Mouse (Mus musculus) kidney, adult 2 months (tissue): ENCODE measurements around the gene Scarb1.

Experiments used
- CTCF ChIP-seq: fragments of 200-500 bp; conservative IDR thresholded peaks from 2 replicates; pipeline ENCODE4 v1.5.1; 2011; ENCODE audit warnings: low read depth, mild to moderate bottlenecking, control low read depth, low read length, moderate library complexity, mixed read lengths; ENCODE audit not compliant: insufficient read depth, insufficient read length
- POLR2A ChIP-seq: fragments of 200-500 bp; IDR thresholded peaks from one replicate; pipeline ENCODE4 v1.6.1; 2011; ENCODE audit warnings: low read depth, low read length, control low read depth

DNA sequence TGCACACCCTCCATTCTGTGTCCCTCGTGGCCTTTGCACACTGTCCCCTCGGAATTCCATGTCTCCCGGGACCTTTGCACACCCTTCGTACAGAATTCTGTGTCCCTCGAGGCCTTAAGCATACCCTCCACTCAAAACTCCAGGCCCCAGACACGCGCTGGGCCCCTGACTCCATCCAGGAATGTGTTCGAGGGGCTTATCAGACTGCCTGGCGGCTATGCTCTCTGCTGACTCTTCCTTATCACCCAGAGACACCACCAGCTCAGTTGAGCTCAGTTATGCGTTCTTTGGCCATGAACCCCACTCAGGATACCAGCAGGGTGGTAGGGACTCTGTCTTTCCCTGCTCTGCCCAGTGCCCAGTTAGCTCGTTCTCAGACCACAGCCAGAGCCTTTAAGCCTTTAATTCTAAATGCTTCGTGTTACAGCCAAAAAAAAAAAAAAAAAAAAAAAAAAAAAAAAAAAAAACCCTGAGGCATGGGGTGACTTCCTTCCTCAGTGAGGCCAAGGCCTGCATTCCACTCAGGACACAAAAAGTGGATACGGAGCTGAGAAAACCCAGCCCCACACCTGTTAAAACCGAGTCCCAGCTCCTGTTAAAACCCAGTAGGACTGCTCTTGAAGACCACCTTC lies 681 bp upstream of the Scarb1 start:
- no peak for TF ChIP-seq POLR2A
- TF ChIP-seq CTCF = no peak
